Mouse (Mus musculus) forebrain, postnatal 0 days (tissue): ENCODE data around the gene Ackr3. TPM values are rescaled to one million over a fixed set of nuclear protein-coding genes. Genes with fewer than 3 reads are reported as not detected.

Experiments used
- ATAC-seq: fragments of 200-750 bp; cut with Nextera tagmentation; 2 replicates; pipeline ENCODE4 v1.8.0; 2017; ENCODE audit warnings: mild to moderate bottlenecking, moderate library complexity
- DNase-seq: peaks from one replicate; pipeline ENCODE4 v3.0.0-alpha.2; 2015
- H3K27ac ChIP-seq: fragments of 300-500 bp; sonication (generic); 2 replicates; pipeline ENCODE4 v1.5.1; 2014; ENCODE audit warnings: low read depth, mild to moderate bottlenecking, antibody characterized with exemption, low read length, moderate library complexity, mixed read lengths
- H3K27me3 ChIP-seq: fragments of 300-500 bp; sonication (generic); 2 replicates; pipeline ENCODE4 v1.6.1; 2014; ENCODE audit warnings: mild to moderate bottlenecking, low read length, mixed read lengths; ENCODE audit not compliant: insufficient read depth
- H3K36me3 ChIP-seq: fragments of 300-500 bp; sonication (generic); 2 replicates; pipeline ENCODE4 v1.6.1; 2014; ENCODE audit warnings: mild to moderate bottlenecking, moderate library complexity; ENCODE audit not compliant: insufficient read depth
- H3K4me1 ChIP-seq: fragments of 300-500 bp; sonication (generic); 2 replicates; pipeline ENCODE4 v1.6.1; 2014; ENCODE audit warnings: antibody characterized with exemption; ENCODE audit not compliant: insufficient read depth
- H3K4me2 ChIP-seq: fragments of 300-500 bp; sonication (generic); 2 replicates; pipeline ENCODE4 v1.6.1; 2014; ENCODE audit warnings: low read depth, mild to moderate bottlenecking, moderate library complexity
- H3K4me3 ChIP-seq: fragments of 300-500 bp; sonication (generic); 2 replicates; pipeline ENCODE4 v1.5.1; 2014; ENCODE audit warnings: low read depth, low read length, mixed read lengths
- H3K9ac ChIP-seq: fragments of 300-500 bp; sonication (generic); 2 replicates; pipeline ENCODE4 v1.6.1; 2014; ENCODE audit warnings: mild to moderate bottlenecking
- H3K9me3 ChIP-seq: fragments of 300-500 bp; sonication (generic); 2 replicates; pipeline ENCODE4 v1.6.1; 2016; ENCODE audit warnings: low read length
- CTCF ChIP-seq: sonication (generic); IDR thresholded peaks from 2 replicates; pipeline ENCODE4 v1.5.1; 2016; ENCODE audit warnings: antibody characterized with exemption, control low read depth, low read depth
- WGBS: fragments of 180-500 bp; shearing (Covaris S2); extraction: QIAGEN DNeasy Blood & Tissue Kit; methylation state at CpG from one replicate; pipeline ENCODE4 v1.1.7; 2014; 5-methylcytosine and 5-hydroxymethylcytosine counted together
- polyA plus RNA-seq: library from polyadenylated mRNA; unstranded; fragments of >200 nt; fragmentation: Nextera tagmentation; extraction: Ambion mirVana; gene quantifications from 2 replicates; pipeline ENCODE4 v1.2.1, GENCODE M21; 2015
- total RNA-seq: library from RNA; depleted of rRNA; stranded (reverse); fragments of >200 nt; gene quantifications from 2 replicates; pipeline ENCODE4 v1.2.3, GENCODE M21; 2014

The Ackr3 gene
- total and polyA plus RNA-seq, 2 experiments from 2014 or later, result 10.0 to 10.2 TPM

DNA sequence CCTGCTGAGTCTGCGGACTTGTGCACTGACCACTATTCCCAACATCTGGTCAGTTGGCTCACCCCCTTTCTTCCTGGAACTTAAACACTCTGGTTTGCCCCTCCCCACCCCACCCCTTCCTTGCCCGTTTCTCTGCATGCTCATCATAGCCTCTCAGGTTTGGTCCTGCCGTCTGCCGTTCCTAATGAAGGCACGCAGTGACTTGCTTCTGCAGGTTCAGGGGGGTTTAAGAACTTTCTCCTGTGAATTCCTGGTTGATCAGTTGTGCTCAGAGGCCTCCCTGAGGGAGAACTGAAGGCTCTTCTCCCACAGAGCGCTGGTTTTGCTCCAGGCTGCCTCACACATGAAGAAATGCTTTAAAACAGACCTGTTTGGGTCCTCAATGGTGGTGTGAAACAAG, 20.2 kb upstream of the Ackr3 start:
- TF ChIP-seq CTCF, result no peak
- Histone ChIP-seq H3K36me3 (no peaks in the 10 kb centered on the region), H3K27ac (no peak overlapping the region), H3K27me3 (no peaks in the 10 kb centered on the region), H3K9me3 (no peaks in the 10 kb centered on the region), H3K4me2 (no peak overlapping the region), H3K9ac (no peak overlapping the region), H3K4me3 (no peak overlapping the region), H3K4me1 (no peaks in the 10 kb centered on the region)
- no peak for DNase-seq
- WGBS, result 73% methylated on average over 6 of the region's 6 CpGs
- ATAC-seq, result no peak

DNA sequence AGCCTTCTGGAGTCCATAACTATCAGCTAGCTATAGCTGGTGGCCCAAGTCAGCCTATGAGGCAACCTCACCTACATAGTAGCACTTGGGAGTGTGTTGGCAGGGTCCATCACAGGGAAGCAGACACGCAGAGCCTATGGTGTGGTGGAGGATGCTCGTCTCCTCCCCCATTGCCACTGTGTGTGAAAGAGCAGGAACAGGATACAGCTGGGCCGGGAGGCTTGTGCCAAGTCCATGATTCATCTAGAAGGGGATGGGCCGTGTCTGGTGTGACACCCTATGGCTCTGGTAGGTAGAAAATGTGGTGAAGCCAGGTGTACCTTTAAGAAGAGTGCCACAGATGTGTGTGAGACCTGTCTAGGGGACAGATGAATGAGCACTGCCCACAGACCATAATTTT, 17.6 kb upstream of the Ackr3 start:
- H3K27ac ChIP-seq, result no peak overlapping the region
- H3K4me3 ChIP-seq, result no peak overlapping the region
- no peak for DNase-seq
- no peaks in the 10 kb centered on the region for H3K9me3 ChIP-seq
- no peak for ATAC-seq
- no peak overlapping the region for H3K9ac ChIP-seq
- no peaks in the 10 kb centered on the region for H3K36me3 ChIP-seq
- H3K27me3 ChIP-seq, result no peaks in the 10 kb centered on the region
- no peak overlapping the region for H3K4me2 ChIP-seq
- no peak for TF ChIP-seq CTCF
- 88% methylated on average over 4 of the region's 4 CpGs for WGBS
- H3K4me1 ChIP-seq, result 0 out of 2 replicates have a peak, but pooled peaks cover 3% of the 10 kb centered on the region

DNA sequence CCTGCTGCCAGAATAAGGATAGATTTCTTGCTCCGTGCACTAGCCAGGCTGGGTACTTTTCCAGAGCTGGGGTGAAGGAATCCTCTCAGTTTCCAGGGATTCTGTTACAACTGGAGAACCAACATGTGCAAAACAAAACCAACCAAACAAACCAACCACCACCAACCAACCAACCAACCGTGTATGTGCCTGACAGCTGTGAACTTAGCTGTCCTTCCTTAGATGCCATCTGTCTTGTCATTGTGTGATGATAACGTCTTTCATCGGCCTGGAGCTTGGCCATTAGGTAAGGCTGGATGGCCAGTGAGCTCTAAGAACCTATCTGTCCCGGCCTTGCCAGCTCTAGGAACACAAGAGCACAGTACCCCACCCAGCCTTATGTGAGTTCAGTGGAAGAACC, 16.9 kb upstream of the Ackr3 start:
- no peaks in the 10 kb centered on the region for H3K36me3 ChIP-seq
- no peak overlapping the region for H3K9ac ChIP-seq
- no peak overlapping the region for H3K4me2 ChIP-seq
- H3K27ac ChIP-seq, result no peak overlapping the region
- H3K9me3 ChIP-seq, result no peaks in the 10 kb centered on the region
- WGBS, result 96% methylated on average over 5 of the region's 5 CpGs
- H3K27me3 ChIP-seq, result no peaks in the 10 kb centered on the region
- no peak for TF ChIP-seq CTCF
- 0 out of 2 replicates have a peak, but pooled peaks cover 3% of the 10 kb centered on the region for H3K4me1 ChIP-seq
- ATAC-seq, result no peak
- no peak for DNase-seq
- H3K4me3 ChIP-seq, result no peak overlapping the region

DNA sequence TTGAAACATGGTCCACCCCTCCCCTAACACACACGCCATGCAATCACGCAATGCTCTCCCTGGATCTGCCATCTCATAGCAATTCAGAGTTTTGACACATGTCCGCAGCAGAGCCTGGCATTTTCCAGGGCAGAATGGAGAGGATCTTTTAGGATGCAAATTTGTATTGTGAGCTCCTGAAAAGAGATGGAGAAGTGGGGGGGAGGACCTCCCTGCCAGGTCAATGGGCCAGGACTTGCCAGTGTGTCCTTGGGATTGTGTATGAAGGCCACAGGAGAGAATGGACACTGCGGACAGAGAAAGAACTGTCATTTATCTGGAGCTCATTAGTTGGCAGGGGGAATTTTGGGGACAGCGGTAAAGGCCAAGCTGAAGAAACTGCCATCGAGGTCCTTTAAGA, 14.7 kb upstream of the Ackr3 start:
- 36% methylated on average over 6 of the region's 6 CpGs for WGBS
- ATAC-seq, result no peak
- no peaks in the 10 kb centered on the region for H3K27me3 ChIP-seq
- H3K4me2 ChIP-seq, result no peak overlapping the region
- H3K4me3 ChIP-seq, result no peak overlapping the region
- TF ChIP-seq CTCF, result no peak
- no peak overlapping the region for H3K27ac ChIP-seq
- H3K4me1 ChIP-seq, result 0 out of 2 replicates have a peak, but pooled peaks cover 3% of the 10 kb centered on the region
- DNase-seq, result no peak
- no peak overlapping the region for H3K9ac ChIP-seq
- no peaks in the 10 kb centered on the region for H3K9me3 ChIP-seq
- H3K36me3 ChIP-seq, result no peaks in the 10 kb centered on the region

DNA sequence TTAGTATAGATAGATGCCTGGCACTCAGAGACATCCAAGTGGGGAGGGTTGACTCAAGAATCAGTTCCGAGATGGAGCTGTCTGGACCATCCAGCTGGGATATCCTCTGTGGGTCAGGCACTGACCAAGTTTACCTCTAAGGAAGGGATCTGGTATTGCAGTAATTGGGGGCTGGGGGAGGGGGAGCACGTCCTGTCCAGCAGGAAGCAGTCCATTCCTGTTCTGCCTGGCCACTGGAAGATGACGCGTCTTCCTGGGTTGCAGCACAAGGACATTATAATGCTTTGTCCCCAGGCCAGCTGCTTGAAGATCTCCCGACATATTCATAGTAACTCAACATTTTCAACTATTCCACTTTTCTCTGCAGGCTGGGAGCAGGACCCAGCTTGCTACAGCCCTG, 2.5 kb upstream of the Ackr3 start:
- Histone ChIP-seq H3K4me3 (no peak overlapping the region), H3K36me3 (no peaks in the 10 kb centered on the region), H3K4me2 (no peak overlapping the region), H3K27ac (no peak overlapping the region), H3K9me3 (no peaks in the 10 kb centered on the region), H3K27me3 (peaks cover 9% of the 10 kb centered on the region; the same call in 1 of the 2 replicates), H3K4me1 (peaks cover 12% of the 10 kb centered on the region; the same call in 1 of the 2 replicates), H3K9ac (no peak overlapping the region)
- ATAC-seq, result no peak
- DNase-seq, result no peak
- TF ChIP-seq CTCF, result no peak
- 85% methylated on average over 5 of the region's 5 CpGs for WGBS

DNA sequence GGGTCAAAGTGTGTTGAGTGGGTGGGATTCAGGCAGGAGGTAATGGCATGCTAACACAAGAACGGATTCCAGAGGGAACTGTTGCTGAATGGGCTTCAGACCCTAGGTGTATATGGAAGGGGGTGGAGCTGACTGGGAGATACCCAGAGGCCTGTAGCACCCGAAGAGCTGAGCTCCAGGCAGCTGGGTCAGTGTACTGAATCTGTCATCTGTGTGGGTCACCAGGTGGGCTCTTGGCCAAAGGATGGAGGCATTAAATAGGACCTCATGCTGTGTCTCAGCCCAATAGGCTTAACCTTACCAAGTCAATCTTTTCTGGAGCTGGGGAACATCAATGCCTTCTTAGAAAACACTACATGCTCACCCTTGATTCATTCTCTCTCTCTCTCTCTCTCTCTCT, 2.1 kb upstream of the Ackr3 start:
- WGBS, result 64% methylated on average over 2 of the region's 2 CpGs
- ATAC-seq, result no peak

DNA sequence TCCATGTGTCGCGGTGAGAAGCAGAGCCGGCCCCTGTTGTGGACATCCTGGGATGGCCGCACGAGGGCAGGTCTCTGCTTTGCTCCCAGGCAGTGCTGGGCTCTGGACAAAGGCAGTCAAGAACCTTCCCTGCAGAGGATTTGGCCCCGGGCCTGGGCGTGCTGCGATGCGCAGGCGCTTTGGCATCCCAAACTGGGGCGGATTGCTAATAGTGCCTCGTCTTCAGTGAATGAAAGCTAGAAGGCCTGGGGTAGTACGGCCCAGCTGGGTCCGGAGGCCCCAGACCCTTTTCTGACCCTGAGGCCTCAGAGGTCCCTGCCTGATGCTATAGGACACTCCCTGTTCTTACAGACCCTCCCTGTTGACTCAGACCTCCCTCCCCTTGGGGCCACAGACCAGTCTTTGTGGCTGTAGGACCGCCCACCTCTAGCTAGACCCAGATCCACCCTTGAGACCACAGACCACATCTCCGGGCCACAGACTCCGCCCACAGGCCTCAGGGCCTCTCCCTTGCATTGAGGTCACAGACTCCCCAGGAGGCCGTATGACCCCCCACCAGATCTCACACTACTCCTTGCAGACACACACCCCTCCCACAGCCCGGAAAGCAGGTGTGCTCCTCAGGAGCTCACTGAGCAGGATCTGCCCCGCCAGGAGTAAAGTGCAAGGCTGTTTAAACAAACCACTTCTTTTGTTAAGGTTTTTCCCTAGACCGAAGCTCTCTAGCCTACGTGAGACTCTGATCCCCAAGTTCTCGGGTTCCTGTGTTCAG, 1.4 kb upstream of the Ackr3 start:
- 11% methylated on average over 23 of the region's 23 CpGs for WGBS
- Histone ChIP-seq H3K9me3 (no peaks in the 10 kb centered on the region), H3K4me1 (peaks cover 12% of the 10 kb centered on the region; the same call in 1 of the 2 replicates), H3K27ac (0 out of 2 replicates have a peak overlapping the region, but pooled peaks have one; percentile 35), H3K36me3 (no peaks in the 10 kb centered on the region), H3K4me3 (no peak overlapping the region), H3K9ac (no peak overlapping the region), H3K27me3 (peaks cover 9% of the 10 kb centered on the region; the same call in 1 of the 2 replicates), H3K4me2 (peak overlapping the region; percentile 0; the same call in 1 of the 2 replicates)
- TF ChIP-seq CTCF, result peak; percentile 32
- peak; percentile 50 for ATAC-seq
- DNase-seq, result peak; percentile 51

More for the DNA sequence above, 2.1 kb upstream of the Ackr3 start:
- H3K27me3 ChIP-seq, result peaks cover 9% of the 10 kb centered on the region; the same call in 1 of the 2 replicates
- TF ChIP-seq CTCF, result no peak
- peaks cover 12% of the 10 kb centered on the region; the same call in 1 of the 2 replicates for H3K4me1 ChIP-seq
- no peak overlapping the region for H3K4me3 ChIP-seq
- H3K27ac ChIP-seq, result no peak overlapping the region
- no peak for DNase-seq
- H3K4me2 ChIP-seq, result no peak overlapping the region
- H3K9me3 ChIP-seq, result no peaks in the 10 kb centered on the region
- no peaks in the 10 kb centered on the region for H3K36me3 ChIP-seq
- no peak overlapping the region for H3K9ac ChIP-seq
